In genomic region chr10:120271879-120272269, GRCm38 (mm10) we compare ENCODE assay signal across 11 mouse cellular contexts. TPM values are rescaled to one million over a fixed set of nuclear protein-coding genes. Genes with fewer than 3 reads are reported as not detected.
DNase-seq lines count a peak whose midpoint lies in the region; ATAC-seq lines count a peak whose summit lies in the region.
"Had no signal": no experiment of that assay in that cellular context is flagged by ENCODE, and none has a peak within 500 bp of the region (broad histone marks: within the 10 kb centered on the region; RNA-seq: fewer than 3 reads in every experiment).

No protein-coding gene starts in this region.

- peak overlapping the region; percentile 2 to 16 for H3K4me3 ChIP-seq in heart, embryonic 14.5 days (ENCODE audit: control insufficient read depth in 1 of 2, insufficient read depth in 1 of 2, low read depth in 1 of 2, low read length in 2 of 2)
- H3K4me3 ChIP-seq in embryonic facial prominence, embryonic 12.5 days, result peak overlapping the region; percentile 17
- H3K4me3 ChIP-seq in intestine, embryonic 14.5 days (ENCODE audit: low read depth, low read length), result peak overlapping the region; percentile 15
- H3K4me3 ChIP-seq in midbrain, embryonic 14.5 days (replicated peaks; ENCODE audit: low read depth, low read length), result peak overlapping the region; percentile 24

- peaks cover 7 to 9% of the 10 kb centered on the region in 2 experiments; a peak in 3 of 4 replicates for H3K4me1 ChIP-seq in heart, embryonic 14.5 days (ENCODE audit: control insufficient read depth in 2 of 2, insufficient read depth in 2 of 2, low read length in 2 of 2)
- H3K4me1 ChIP-seq in embryonic facial prominence, embryonic 12.5 days, result peaks cover 47% of the 10 kb centered on the region
- peaks cover 23% of the 10 kb centered on the region for H3K4me1 ChIP-seq in intestine, embryonic 14.5 days (replicated peaks; ENCODE audit: control insufficient read depth, insufficient read depth, low read length)
- H3K4me1 ChIP-seq in midbrain, embryonic 14.5 days (ENCODE audit: control insufficient read depth, insufficient read depth, low read length), result peaks cover 11% of the 10 kb centered on the region; the same call in 1 of the 2 replicates

- 0 out of 2 replicates have a peak, but pooled peaks cover 3% of the 10 kb centered on the region for H3K27me3 ChIP-seq in heart, embryonic 14.5 days (ENCODE audit: control insufficient read depth, insufficient read depth, low read length)
- no peaks in the 10 kb centered on the region for H3K27me3 ChIP-seq in embryonic facial prominence, embryonic 12.5 days
- no peaks in the 10 kb centered on the region for H3K27me3 ChIP-seq in intestine, embryonic 14.5 days (replicated peaks; ENCODE audit: control insufficient read depth, insufficient read depth, low read length)
- no peaks in the 10 kb centered on the region for H3K27me3 ChIP-seq in midbrain, embryonic 14.5 days (ENCODE audit: control insufficient read depth, insufficient read depth, low read length)

- WGBS in heart, embryonic 14.5 days, result 21% methylated on average over 10 of the region's 11 CpGs
- WGBS in embryonic facial prominence, embryonic 12.5 days, result 9% methylated on average over 10 of the region's 11 CpGs
- WGBS in intestine, embryonic 14.5 days, result 22% methylated on average over 11 of the region's 11 CpGs
- 10% methylated on average over 11 of the region's 11 CpGs for WGBS in midbrain, embryonic 14.5 days

- no peak for ATAC-seq in heart, embryonic 14.5 days (ENCODE audit: insufficient number of reproducible peaks, insufficient read depth, low FRiP score, low read depth)
- ATAC-seq in embryonic facial prominence, embryonic 12.5 days (ENCODE audit: insufficient number of reproducible peaks, insufficient read depth, low FRiP score, low TSS enrichment), result peak; percentile 37; the same call in 1 of the 2 replicates
- ATAC-seq in intestine, embryonic 14.5 days (replicated peaks; ENCODE audit: low FRiP score, low TSS enrichment, low read depth), result no peak
- no peak for ATAC-seq in midbrain, embryonic 14.5 days (ENCODE audit: low FRiP score, low TSS enrichment)

- H3K9me3 ChIP-seq in heart, embryonic 14.5 days (ENCODE audit: control insufficient read depth, low read length), result no peaks in the 10 kb centered on the region
- H3K9me3 ChIP-seq in embryonic facial prominence, embryonic 12.5 days, result no peaks in the 10 kb centered on the region
- H3K9me3 ChIP-seq in intestine, embryonic 14.5 days (ENCODE audit: control insufficient read depth, low read length), result no peaks in the 10 kb centered on the region
- H3K9me3 ChIP-seq in midbrain, embryonic 14.5 days (ENCODE audit: control insufficient read depth, low read length), result no peaks in the 10 kb centered on the region

- H3K4me2 ChIP-seq in heart, embryonic 14.5 days (ENCODE audit: low read length), result peak overlapping the region; percentile 67
- peak overlapping the region; percentile 52 for H3K4me2 ChIP-seq in embryonic facial prominence, embryonic 12.5 days (replicated peaks)
- peak overlapping the region; percentile 52 for H3K4me2 ChIP-seq in intestine, embryonic 14.5 days (ENCODE audit: low read length)
- peak overlapping the region; percentile 55 for H3K4me2 ChIP-seq in midbrain, embryonic 14.5 days (ENCODE audit: low read length)

- H3K36me3 ChIP-seq in heart, embryonic 14.5 days (ENCODE audit: control insufficient read depth, insufficient read depth, low read length), result no peaks in the 10 kb centered on the region
- no peaks in the 10 kb centered on the region for H3K36me3 ChIP-seq in embryonic facial prominence, embryonic 12.5 days
- H3K36me3 ChIP-seq in intestine, embryonic 14.5 days (ENCODE audit: control insufficient read depth, insufficient read depth, low read length), result no peaks in the 10 kb centered on the region
- H3K36me3 ChIP-seq in midbrain, embryonic 14.5 days (ENCODE audit: control insufficient read depth, insufficient read depth, low read length), result no peaks in the 10 kb centered on the region

- no peak for DNase-seq in heart, adult 9 months (ENCODE audit: low spot score in 2 of 2)
- DNase-seq in intestine, embryonic 14.5 days (ENCODE audit: low spot score), result no peak
- no peak for DNase-seq in midbrain, embryonic 14.5 days
- DNase-seq in testis, postnatal 10 days (ENCODE audit: low spot score), result no peak
- no peak for DNase-seq in layer of hippocampus, postnatal 36 days
- no peak for DNase-seq in gastrocnemius, adult 8-10 months (ENCODE audit: low spot score in 2 of 2)
- DNase-seq: adrenal gland, adult 2 months; thymus, postnatal 25 days had no signal

- peak overlapping the region; percentile 32 for H3K9ac ChIP-seq in heart, embryonic 14.5 days (ENCODE audit: low read length)
- peak overlapping the region; percentile 21 for H3K9ac ChIP-seq in embryonic facial prominence, embryonic 12.5 days
- H3K9ac ChIP-seq in intestine, embryonic 14.5 days (ENCODE audit: low read length), result peak overlapping the region; percentile 37; the same call in 1 of the 2 replicates
- peak overlapping the region; percentile 2; the same call in 1 of the 2 replicates for H3K9ac ChIP-seq in midbrain, embryonic 14.5 days (replicated peaks; ENCODE audit: low read length)

- no peak overlapping the region for H3K27ac ChIP-seq in heart, embryonic 14.5 days (replicated peaks in 1 of 2; ENCODE audit: control insufficient read depth in 1 of 2, insufficient read depth in 1 of 2, low read depth in 2 of 2, low read length in 2 of 2)
- peak overlapping the region; percentile 88 for H3K27ac ChIP-seq in embryonic facial prominence, embryonic 12.5 days
- peak overlapping the region; percentile 67 for H3K27ac ChIP-seq in intestine, embryonic 14.5 days (ENCODE audit: low read depth)
- peak overlapping the region; percentile 43; the same call in 1 of the 2 replicates for H3K27ac ChIP-seq in midbrain, embryonic 14.5 days (replicated peaks; ENCODE audit: low read depth, low read length)
- H3K27ac ChIP-seq: macrophage had no signal

RNA-seq across cellular contexts. Expression of gene Llph, which starts 45.0 kb away (rescaled TPM):
- polyA plus RNA-seq in heart, embryonic 14.5 days (2014; fragmentation: Nextera tagmentation; extraction: Ambion mirVana), result 29.1 and 30.9 TPM in 2 replicates
- 50.3 and 51.0 TPM in 2 replicates for polyA plus RNA-seq in embryonic facial prominence, embryonic 12.5 days (2016; fragmentation: Nextera tagmentation; extraction: Ambion mirVana)
- polyA plus RNA-seq in intestine, embryonic 14.5 days (2014; fragmentation: Nextera tagmentation; extraction: Ambion mirVana), result 63.2 and 63.4 TPM in 2 replicates
- 39.6 and 40.7 TPM in 2 replicates for polyA plus RNA-seq in midbrain, embryonic 14.5 days (2014; fragmentation: Nextera tagmentation; extraction: Ambion mirVana)
- 10 to 100 TPM; 16.7 to 17.9 TPM for total RNA-seq in layer of hippocampus, postnatal 36 days (2021)
- 10 to 100 TPM in 3 of 4 experiments, 1 to 10 TPM in 1; 9.5 to 15.0 (median 12.4) TPM for total RNA-seq in gastrocnemius, adult 8-10 months (2022)

Comparison
In these comparisons a context has a peak if more than half of its experiments do, and no peak if none do; other contexts are left out.
1. H3K27ac ChIP-seq: peak in embryonic facial prominence, embryonic 12.5 days (single experiment), intestine, embryonic 14.5 days (single experiment) and midbrain, embryonic 14.5 days (single experiment); none in heart, embryonic 14.5 days (0 of 2).
2. Peak in every context shown above with its lines, with median percentiles within 50 percentile points of each other: H3K4me2 ChIP-seq, H3K4me3 ChIP-seq and H3K9ac ChIP-seq.